Mouse (Mus musculus) lung, postnatal 10 days (tissue): ENCODE results near the gene Hes6.

Experiments
- DNase-seq: peaks from one replicate; pipeline ENCODE4 v3.0.0; 2021

Hes6 gene

DNA sequence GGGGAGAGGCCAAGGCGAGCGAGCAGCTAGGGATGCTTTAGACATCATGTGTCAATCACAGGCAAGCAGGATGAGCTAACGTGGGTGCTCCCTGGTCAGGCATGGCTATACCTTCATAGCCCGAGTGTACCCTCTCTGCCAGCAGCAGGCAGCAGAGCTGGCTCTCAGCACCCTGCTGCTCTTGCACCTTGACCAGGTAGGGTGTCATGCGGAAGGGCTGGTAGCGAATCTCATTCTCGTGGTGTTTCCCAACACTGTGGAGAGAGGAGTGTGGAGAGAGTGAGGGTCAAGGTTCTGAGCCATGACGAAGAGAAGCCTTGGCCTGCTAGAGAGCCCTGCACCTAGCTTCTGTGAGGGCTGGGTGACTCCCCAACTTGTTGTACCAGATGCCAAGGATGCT lies 25.9 kb upstream of the Hes6 start:
- no peak for DNase-seq

GRCm38 (mm10) chr1:91437573-91437972 lies 23.7 kb upstream of the Hes6 start:
- peak; percentile 59 for DNase-seq

DNA sequence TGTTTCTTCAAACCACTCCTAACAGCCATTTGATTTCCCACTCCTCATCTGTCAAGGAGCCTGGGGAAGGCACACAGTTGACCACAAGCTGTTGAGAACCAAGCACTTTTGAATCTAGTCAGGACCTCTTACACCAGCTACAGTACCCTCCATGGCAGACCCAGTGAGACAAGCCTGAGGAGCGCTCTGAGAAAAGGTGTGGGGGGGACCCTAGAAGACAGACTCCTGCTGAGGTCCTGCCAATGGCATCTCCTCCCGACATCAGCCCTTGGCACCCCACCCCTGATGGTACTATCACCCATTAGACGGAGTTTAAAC lies 23.2 kb upstream of the Hes6 start:
- DNase-seq, result no peak

DNA sequence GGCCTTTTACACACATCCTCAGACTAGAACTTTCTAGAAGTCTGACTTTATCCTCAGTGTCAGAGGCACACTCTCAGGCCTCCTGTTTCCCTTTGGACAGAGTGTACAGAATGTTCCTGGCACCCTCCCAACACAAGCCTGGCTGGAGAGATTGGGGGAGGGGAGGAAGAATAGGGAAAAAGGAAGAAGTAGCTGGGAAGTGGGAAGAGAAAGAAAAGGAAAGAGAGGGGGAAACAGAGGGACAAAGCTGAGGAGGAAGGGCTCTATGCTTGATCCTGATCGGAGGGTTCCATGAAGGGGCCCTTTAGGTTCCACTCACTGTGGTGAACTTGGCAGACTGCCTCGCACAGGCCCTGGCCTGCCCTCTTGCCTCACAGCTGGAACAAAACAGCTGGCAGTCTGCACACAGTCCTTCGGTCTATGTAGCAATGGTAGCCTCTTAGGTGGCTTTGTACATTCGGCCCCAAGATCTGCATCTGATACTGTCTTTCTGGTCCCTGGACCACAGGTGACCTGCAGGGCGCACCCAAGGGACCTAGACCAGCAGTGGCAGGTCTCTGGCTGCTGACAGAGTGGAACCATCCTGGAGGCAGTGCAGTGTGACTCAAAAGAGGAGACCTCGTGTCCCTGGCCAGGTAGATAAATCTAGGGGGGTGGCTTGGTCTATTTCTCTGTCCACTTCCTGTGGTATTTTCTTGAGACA lies 22.7 kb upstream of the Hes6 start:
- peak; percentile 95 for DNase-seq

GRCm38 (mm10) chr1:91435606-91436130 lies 21.8 kb upstream of the Hes6 start:
- DNase-seq, result peak; percentile 52

DNA sequence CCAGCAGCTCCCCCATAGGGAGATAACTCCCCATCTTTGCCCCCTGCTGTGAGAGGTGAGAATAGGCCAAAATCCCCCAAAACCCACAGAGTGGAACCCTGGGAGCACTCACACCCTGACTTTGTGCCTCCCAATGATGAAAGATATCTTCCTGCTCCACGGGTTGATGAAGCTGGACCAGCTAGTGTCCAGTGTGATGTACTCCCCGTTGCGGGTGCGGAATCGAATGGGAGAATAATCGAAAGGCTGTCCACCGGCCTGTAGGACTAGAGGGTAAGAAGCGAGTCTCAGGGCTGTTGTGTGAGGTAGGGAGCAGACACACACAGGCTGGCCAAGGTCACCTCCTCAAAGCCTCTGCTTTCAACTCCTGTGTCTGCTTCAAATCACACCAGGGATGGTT lies 21.1 kb upstream of the Hes6 start:
- DNase-seq, result no peak

DNA sequence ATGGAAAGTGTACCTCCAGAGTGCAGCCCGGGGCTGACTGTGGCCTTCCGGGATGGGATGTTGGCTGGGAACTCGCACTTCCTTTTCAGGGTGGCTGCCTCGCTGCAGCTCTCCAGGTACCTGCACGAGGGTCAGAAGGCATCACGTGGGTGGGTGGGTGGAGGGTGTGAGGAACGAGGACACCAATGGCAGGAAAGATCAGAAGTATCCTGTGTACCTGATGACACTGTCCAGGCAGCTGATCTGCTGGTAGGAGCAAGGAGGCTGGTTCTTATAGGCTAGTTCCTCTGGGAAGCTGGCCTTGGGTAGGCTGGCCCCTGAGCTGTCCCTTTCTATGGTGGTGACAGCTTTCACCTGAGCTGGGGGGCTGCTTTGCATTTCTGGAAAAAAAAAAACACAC lies 16.9 kb upstream of the Hes6 start:
- no peak for DNase-seq

GRCm38 (mm10) chr1:91429212-91429611 lies 15.4 kb upstream of the Hes6 start:
- DNase-seq, result no peak

DNA sequence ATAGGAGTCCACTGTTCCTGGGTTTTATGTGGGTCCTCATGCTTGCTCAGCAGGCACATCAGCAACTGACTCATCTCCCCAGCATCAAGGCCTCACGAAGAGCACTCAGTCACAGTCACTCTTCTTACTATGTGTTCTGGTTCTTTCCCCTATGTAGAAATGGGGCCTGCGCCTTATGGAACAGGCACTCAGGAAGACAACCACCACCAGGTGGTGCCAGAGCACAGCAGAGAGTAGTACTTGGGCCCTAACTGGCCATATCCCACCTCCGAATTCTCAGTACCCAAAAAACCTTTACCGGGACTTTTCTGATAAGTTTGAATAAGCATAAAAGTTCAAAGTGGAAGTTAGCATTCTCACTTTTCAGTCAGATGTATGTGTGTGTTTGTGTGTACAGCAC lies 14.8 kb upstream of the Hes6 start:
- peak; percentile 92 for DNase-seq

- no peak for DNase-seq
Measured at GRCm38 (mm10) chr1:91426397-91426796, 12.6 kb upstream of the Hes6 start.

DNA sequence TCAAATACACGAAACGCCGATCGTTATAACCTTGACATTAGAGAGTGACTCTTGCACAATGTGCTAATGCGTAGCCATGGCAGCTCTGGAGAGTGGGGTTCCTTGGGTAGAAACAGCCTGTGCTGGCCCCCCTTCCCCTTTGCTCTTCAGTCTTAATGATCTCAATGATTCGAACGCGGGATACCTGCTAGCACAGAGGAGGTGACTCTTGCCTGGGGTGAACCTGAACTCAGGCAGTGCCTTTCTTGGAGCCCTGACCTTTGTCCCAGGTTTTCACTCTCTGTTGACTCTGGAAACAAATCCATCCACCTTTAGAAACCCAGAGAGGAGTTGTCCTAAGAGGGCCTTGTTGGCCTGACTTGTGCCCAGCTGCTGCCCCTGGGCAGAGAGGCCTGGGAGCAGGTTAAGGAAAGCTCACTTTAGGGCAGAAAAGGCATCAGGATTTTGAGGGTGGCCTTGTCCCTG lies 6.8 kb upstream of the Hes6 start:
- DNase-seq, result no peak

DNA sequence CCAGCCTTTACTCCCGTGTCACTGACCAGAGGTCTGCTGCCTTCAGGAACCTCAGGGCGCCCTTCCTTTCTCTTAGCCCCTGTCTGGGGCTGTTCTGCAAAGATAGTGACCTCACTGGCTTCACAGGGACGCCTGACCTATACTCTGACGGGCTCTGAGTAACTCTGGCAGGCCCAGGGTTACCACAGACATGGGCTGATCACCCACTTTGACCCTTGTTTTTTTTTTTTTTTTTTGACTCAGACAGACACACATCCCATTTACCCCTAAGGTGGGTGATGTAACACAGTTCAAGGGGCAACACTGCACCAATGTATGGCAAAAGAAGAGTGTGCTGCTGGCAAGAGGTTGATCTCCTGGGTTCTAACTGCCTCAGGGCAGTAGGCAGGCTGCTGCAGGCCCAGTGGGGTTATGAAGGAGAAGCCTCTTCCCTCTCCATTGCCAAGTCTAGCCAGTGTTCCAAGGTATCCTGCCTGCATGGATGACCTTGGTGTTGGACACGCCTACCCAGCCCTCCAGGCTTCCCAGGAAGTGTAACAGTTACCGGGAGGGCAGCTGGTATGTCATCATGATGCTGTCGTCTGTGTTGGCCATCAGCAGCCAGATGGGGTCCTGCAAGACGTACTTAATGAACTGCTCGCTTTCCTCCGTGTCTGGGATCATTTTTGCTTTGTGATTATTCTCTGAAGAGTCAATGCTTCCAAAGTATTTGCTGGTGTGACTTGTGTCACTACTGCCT lies 6.2 kb upstream of the Hes6 start:
- DNase-seq, result no peak

- DNase-seq, result no peak
Measured at GRCm38 (mm10) chr1:91417991-91418390, 4.2 kb upstream of the Hes6 start.

- DNase-seq, result no peak
Measured at GRCm38 (mm10) chr1:91415311-91415710, 1.5 kb upstream of the Hes6 start.

- DNase-seq, result no peak
Measured at GRCm38 (mm10) chr1:91414903-91415302, 1.1 kb upstream of the Hes6 start.

DNA sequence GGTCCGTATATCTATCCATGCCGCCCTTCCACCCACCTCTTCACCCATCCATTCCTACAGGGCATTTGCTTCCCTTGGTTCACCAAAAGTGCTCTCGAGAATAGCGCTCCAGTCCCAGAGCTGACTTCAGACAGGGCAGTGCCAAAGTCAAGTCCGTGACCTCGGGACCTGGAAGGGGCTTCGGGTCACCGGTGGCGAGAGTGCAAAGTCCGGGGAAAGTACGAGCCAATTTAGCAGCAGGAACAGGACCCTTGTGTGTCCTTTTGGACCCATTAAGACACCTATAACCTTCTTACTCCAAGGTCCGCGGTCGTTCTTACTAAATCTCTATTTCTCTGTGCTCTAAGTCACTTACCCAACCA lies 321 bp downstream of the Hes6 start:
- DNase-seq, result no peak

DNA sequence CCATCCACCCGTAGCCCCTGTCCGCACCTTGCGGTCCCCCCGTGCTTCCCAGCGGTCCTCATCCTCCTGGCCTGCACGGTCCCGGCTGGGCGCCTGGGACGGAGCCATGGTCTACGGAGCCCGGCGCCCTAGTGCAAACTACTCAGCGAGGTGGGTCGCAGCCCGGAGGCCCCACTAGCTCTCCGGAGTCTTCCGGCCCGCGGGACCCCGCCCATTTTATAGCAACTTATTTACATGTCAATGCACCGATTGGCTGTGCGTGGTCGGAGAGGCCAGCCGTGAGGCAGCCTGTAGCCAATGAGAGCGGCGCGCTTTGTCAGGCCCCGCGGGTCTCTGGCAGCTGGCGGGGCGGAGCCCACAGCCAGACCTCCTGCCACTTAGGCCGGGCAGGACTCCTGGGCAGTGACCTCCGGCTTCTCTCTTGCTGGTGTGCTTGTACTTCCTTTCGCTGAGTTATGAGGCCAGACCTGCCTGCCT lies 770 bp downstream of the Hes6 start:
- DNase-seq, result peak; percentile 97

GRCm38 (mm10) chr1:91412286-91413029 lies 1.4 kb downstream of the Hes6 start:
- DNase-seq, result peak; percentile 49

GRCm38 (mm10) chr1:91411631-91412285 lies 2.1 kb downstream of the Hes6 start:
- DNase-seq, result no peak

- DNase-seq, result no peak
Measured at GRCm38 (mm10) chr1:91407819-91408218, 6.0 kb downstream of the Hes6 start.

- DNase-seq, result no peak
Measured at GRCm38 (mm10) chr1:91405406-91406169, 8.2 kb downstream of the Hes6 start.

DNA sequence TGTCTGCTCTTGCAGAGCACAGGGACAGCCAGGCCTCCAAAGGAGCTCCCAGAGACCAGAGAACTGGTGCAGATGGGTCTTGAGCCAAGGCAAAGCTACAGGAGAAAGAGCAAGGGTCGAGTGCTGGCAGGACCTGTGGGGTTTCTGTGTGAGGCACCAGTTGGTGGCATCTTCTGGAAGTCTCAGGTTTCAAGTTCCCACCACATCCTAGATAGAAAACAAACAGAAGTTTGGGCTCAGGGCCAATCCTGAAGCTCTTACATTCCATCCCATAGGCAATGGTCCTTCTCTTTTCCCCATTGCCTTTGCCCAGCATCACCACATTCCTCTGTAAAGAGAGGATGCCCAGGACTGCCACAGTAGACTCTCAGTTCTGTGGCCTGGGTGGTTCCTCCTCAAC lies 8.9 kb downstream of the Hes6 start:
- DNase-seq, result no peak
